Mouse (Mus musculus): ENCODE data around the gene Olfr1166.
"Not testable (repeated sequence)": the region's sequence is repeated elsewhere in the genome, so short reads cannot be mapped to it uniquely, and the experiment has no call there.

Gene Olfr1166

GRCm38 (mm10) chr2:88128172-88128571 is at the start of gene Olfr1166:
TSS of gene Olfr1166 (minus strand) at chr2:88128272.
- DNase-seq (ENCODE audit: low spot score) = no peak

DNA sequence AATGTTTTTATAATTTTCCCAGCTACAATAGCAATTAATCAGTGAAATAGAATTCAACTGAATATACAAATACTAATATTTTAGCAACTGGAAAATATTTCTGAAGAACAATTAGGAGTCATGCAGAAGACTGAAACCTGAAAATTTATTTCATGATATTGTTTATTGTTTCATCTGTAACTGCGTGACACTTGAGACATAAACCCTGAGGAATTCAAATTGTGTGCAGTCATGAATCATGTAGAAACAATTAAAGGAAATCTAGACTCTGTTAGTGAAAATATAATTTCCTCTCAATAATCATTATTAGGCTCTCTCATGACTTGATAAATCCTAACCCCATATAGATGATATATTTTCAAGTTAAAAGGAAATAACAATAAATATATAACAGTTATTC is 27.0 kb upstream of the Olfr1166 start, which contains the start of gene Olfr1167:
Gene Olfr1167 (minus strand): TSS at position 101 of the 400 bp plus-strand sequence.
- DNase-seq (ENCODE audit: low spot score) = not testable (repeated sequence)

DNA sequence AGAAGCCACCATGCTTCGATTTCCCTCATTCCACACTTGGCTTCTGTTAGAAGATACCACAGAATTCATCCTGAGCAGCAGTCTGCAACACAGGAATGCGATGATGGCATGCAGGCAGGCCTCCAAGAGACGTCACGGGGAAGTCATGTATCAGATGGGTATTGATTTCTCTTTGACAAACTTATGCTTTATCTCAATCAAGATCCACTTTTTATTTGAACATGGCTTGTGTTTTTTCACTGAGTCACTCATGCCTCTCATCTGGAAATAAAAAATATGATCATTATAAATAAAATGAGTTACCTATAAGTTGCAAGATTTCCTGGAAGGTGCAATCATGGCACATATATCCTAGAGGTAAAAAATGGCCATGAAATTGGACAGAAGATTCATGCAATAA is 34.2 kb downstream of the Olfr1166 start, which contains the start of gene Olfr1164:
Gene Olfr1164 (minus strand): TSS at position 101 of the 400 bp plus-strand sequence.
- DNase-seq (ENCODE audit: low spot score) = no peak
